Mouse (Mus musculus) brain, embryonic 14.5 days (tissue): ENCODE data around the gene Gm17949.
A peak's percentile ranks its signal among the peaks of the same experiment; 100 is the strongest.

Experiments used
- CTCF ChIP-seq: fragments of 200-500 bp; IDR thresholded peaks from 2 replicates; pipeline ENCODE4 v1.5.1; 2012; ENCODE audit warnings: inconsistent platforms, mild to moderate bottlenecking, moderate library complexity, borderline replicate concordance; ENCODE audit not compliant: insufficient read depth, insufficient read length; ENCODE audit errors: extremely low read depth
- POLR2A ChIP-seq: fragments of 200-500 bp; IDR thresholded peaks from 2 replicates; pipeline ENCODE4 v1.6.1; 2012; ENCODE audit warnings: mild to moderate bottlenecking, inconsistent platforms, borderline replicate concordance; ENCODE audit not compliant: poor library complexity, insufficient read depth, insufficient read length, severe bottlenecking; ENCODE audit errors: extremely low read depth

- TF ChIP-seq CTCF (peak; percentile 78), POLR2A (0 out of 2 replicates have a peak, but pooled peaks have one; percentile 16)
These were observed 49.0 kb downstream of the Gm17949 start for GRCm38 (mm10) chr17:57060231-57060801.
